ENCODE assay signal across 29 mouse cellular contexts in the genomic region with DNA sequence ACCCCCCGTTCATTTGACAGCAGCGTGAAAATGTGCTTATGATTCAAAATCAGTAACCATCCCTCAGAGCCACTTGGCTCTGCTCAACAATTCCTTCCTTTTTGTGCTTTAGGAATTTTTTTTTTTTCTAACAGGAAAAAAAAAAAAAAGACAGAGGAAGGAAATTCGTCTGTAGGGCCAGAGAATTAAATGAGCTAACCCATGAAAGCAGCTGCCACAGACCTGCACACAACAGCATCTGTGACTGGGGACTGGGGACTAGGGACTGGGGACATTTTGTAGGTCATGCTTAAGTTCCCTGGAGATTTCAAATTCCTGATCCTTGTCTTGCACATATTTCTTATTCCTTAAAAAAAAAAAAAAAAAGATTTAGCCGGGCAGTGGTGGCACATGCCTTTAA. TPM values are rescaled to one million over a fixed set of nuclear protein-coding genes. Genes with fewer than 3 reads are reported as not detected.
A peak's percentile ranks its signal among the peaks of the same experiment; 100 is the strongest.
DNase-seq lines count a peak whose midpoint lies in the region; ATAC-seq and TF ChIP-seq lines count a peak whose summit lies in the region.
"Had no signal": no experiment of that assay in that cellular context is flagged by ENCODE, and none has a peak within 500 bp of the region (broad histone marks: within the 10 kb centered on the region; RNA-seq: fewer than 3 reads in every experiment).

No protein-coding gene starts in this region.

- TF ChIP-seq CTCF in gastrocnemius, adult 2 months (IDR thresholded peaks at IDR 0.05): no peak
- TF ChIP-seq CTCF in MEL (IDR thresholded peaks at IDR 0.05 in 2 of 3, conservative IDR thresholded peaks at IDR 0.05 in 1 of 3; ENCODE audit: control insufficient read depth in 1 of 3, insufficient read depth in 1 of 3, low read depth in 2 of 3, low read length in 3 of 3, poor library complexity in 1 of 3, severe bottlenecking in 1 of 3): no peak

- H3K27ac ChIP-seq in gastrocnemius, adult 2 months: peak overlapping the region; percentile 67
- peak overlapping the region; percentile 26; the same call in 1 of the 2 replicates for H3K27ac ChIP-seq in heart, embryonic 16.5 days (ENCODE audit: low read length)
- no peak overlapping the region for H3K27ac ChIP-seq in heart, embryonic 10.5 days
- peak overlapping the region; percentile 91; the same call in 1 of the 2 replicates for H3K27ac ChIP-seq in liver, embryonic 13.5 days
- H3K27ac ChIP-seq in liver, embryonic 11.5 days (ENCODE audit: low read depth, low read length): no peak overlapping the region
- H3K27ac ChIP-seq in MEL (ENCODE audit: control insufficient read depth, low read depth, low read length): no peak overlapping the region
- H3K27ac ChIP-seq: forebrain, embryonic 15.5 days; hindbrain, embryonic 13.5 days; midbrain, embryonic 12.5 days; neural tube, embryonic 12.5 days; stomach, postnatal 0 days had no signal

- no peak for TF ChIP-seq RAD21 in MEL (IDR thresholded peaks at IDR 0.05; ENCODE audit: low read depth, low read length)

- no peak overlapping the region for H3K4me2 ChIP-seq in heart, embryonic 16.5 days (ENCODE audit: low read depth, low read length)
- no peak overlapping the region for H3K4me2 ChIP-seq in liver, embryonic 13.5 days
- no peak overlapping the region for H3K4me2 ChIP-seq in liver, embryonic 11.5 days
- H3K4me2 ChIP-seq: embryonic facial prominence, embryonic 12.5 days; forebrain, embryonic 15.5 days; heart, embryonic 12.5 days; hindbrain, embryonic 13.5 days; limb, embryonic 12.5 days; midbrain, embryonic 12.5 days; neural tube, embryonic 12.5 days had no signal

- DNase-seq in gastrocnemius, adult 2 months: no peak
- no peak for DNase-seq in gastrocnemius, postnatal 10 days
- no peak for DNase-seq in heart, embryonic 10.5 days (ENCODE audit: low spot score)
- no peak for DNase-seq in liver, embryonic 13.5 days
- DNase-seq in liver, embryonic 11.5 days (ENCODE audit: low spot score): no peak
- no peak for DNase-seq in MEL (ENCODE audit: low read depth, low spot score)
- no peak for DNase-seq in ovary, postnatal 14 days (ENCODE audit: low spot score)
- DNase-seq: adrenal gland, postnatal 25 days; cerebellum, adult 9-10 months; cerebellum, postnatal 36 days; heart, postnatal 4 days; lung, postnatal 4 days; right cerebral cortex, postnatal 4 days; thymus, adult 2 months; thymus, postnatal 36 days had no signal

- no peaks in the 10 kb centered on the region for H3K36me3 ChIP-seq in heart, embryonic 16.5 days (ENCODE audit: control insufficient read depth, insufficient read depth)
- H3K36me3 ChIP-seq in heart, embryonic 10.5 days: no peaks in the 10 kb centered on the region
- H3K36me3 ChIP-seq in liver, embryonic 13.5 days: no peaks in the 10 kb centered on the region
- no peaks in the 10 kb centered on the region for H3K36me3 ChIP-seq in liver, embryonic 11.5 days (ENCODE audit: control insufficient read depth, insufficient read depth, low read length)
- H3K36me3 ChIP-seq in MEL (ENCODE audit: control insufficient read depth in 1 of 2, insufficient read depth in 2 of 2, low read length in 2 of 2): peaks cover 0 to 23% of the 10 kb centered on the region in 2 experiments; a peak in 2 of 4 replicates
- H3K36me3 ChIP-seq: embryonic facial prominence, embryonic 12.5 days; forebrain, embryonic 10.5 days; forebrain, embryonic 15.5 days; heart, embryonic 12.5 days; hindbrain, embryonic 13.5 days; limb, embryonic 12.5 days; midbrain, embryonic 12.5 days; neural tube, embryonic 12.5 days had no signal

- no peak overlapping the region for H3K4me3 ChIP-seq in gastrocnemius, adult 2 months
- H3K4me3 ChIP-seq in heart, embryonic 16.5 days (ENCODE audit: low read length): no peak overlapping the region
- H3K4me3 ChIP-seq in heart, embryonic 10.5 days: no peak overlapping the region
- H3K4me3 ChIP-seq in liver, embryonic 13.5 days (replicated peaks): no peak overlapping the region
- no peak overlapping the region for H3K4me3 ChIP-seq in liver, embryonic 11.5 days (ENCODE audit: low read depth, low read length)
- no peak overlapping the region for H3K4me3 ChIP-seq in MEL (ENCODE audit: control insufficient read depth in 1 of 2, insufficient read depth in 1 of 2, low read depth in 2 of 2, low read length in 2 of 2)
- H3K4me3 ChIP-seq: embryonic facial prominence, embryonic 12.5 days; forebrain, embryonic 10.5 days; forebrain, embryonic 15.5 days; heart, embryonic 12.5 days; hindbrain, embryonic 13.5 days; limb, embryonic 12.5 days; megakaryocyte, embryonic 14.5 days; midbrain, embryonic 12.5 days; myocyte; neural tube, embryonic 12.5 days had no signal

- no peak for TF ChIP-seq EP300 in MEL (IDR thresholded peaks at IDR 0.05; ENCODE audit: low read depth in 1 of 2, low read length in 2 of 2)

- no peak for ATAC-seq in heart, embryonic 16.5 days (replicated peaks; ENCODE audit: extremely low read depth, insufficient read depth, low FRiP score)
- ATAC-seq in liver, embryonic 13.5 days (ENCODE audit: low read depth): no peak
- no peak for ATAC-seq in liver, embryonic 11.5 days (replicated peaks; ENCODE audit: low FRiP score)
- ATAC-seq: forebrain, embryonic 15.5 days; intestine, embryonic 16.5 days had no signal

- WGBS in heart, embryonic 16.5 days: 48% methylated on average over 4 of the region's 4 CpGs
- WGBS in heart, embryonic 10.5 days: 52% methylated on average over 4 of the region's 4 CpGs
- 53% methylated on average over 4 of the region's 4 CpGs for WGBS in liver, embryonic 13.5 days (ENCODE audit: insufficient replicate concordance)
- WGBS in liver, embryonic 11.5 days: 67% methylated on average over 4 of the region's 4 CpGs

- no peaks in the 10 kb centered on the region for H3K9me3 ChIP-seq in heart, embryonic 16.5 days (replicated peaks; ENCODE audit: control insufficient read depth, low read length)
- no peaks in the 10 kb centered on the region for H3K9me3 ChIP-seq in heart, embryonic 10.5 days
- H3K9me3 ChIP-seq in liver, embryonic 13.5 days (replicated peaks): no peaks in the 10 kb centered on the region
- H3K9me3 ChIP-seq in liver, embryonic 11.5 days (ENCODE audit: control insufficient read depth, low read length): no peaks in the 10 kb centered on the region
- H3K9me3 ChIP-seq in MEL (replicated peaks; ENCODE audit: insufficient read depth, low read length): no peaks in the 10 kb centered on the region
- H3K9me3 ChIP-seq: embryonic facial prominence, embryonic 12.5 days; forebrain, embryonic 10.5 days; forebrain, embryonic 15.5 days; heart, embryonic 12.5 days; hindbrain, embryonic 13.5 days; limb, embryonic 12.5 days; megakaryocyte, embryonic 14.5 days; midbrain, embryonic 12.5 days; neural tube, embryonic 12.5 days had no signal

- intact Hi-C loops in gastrocnemius, adult 2 months (cut with DNase I): no loop called here

- no peaks in the 10 kb centered on the region for H3K79me2 ChIP-seq in MEL (ENCODE audit: control insufficient read depth, insufficient read depth, low read length, poor library complexity)

- H3K9ac ChIP-seq in heart, embryonic 16.5 days (ENCODE audit: low read length): no peak overlapping the region
- H3K9ac ChIP-seq in liver, embryonic 13.5 days: no peak overlapping the region
- H3K9ac ChIP-seq in liver, embryonic 11.5 days (ENCODE audit: low read depth, low read length): no peak overlapping the region
- no peak overlapping the region for H3K9ac ChIP-seq in MEL (ENCODE audit: control insufficient read depth, low read depth, low read length, poor library complexity, severe bottlenecking)
- H3K9ac ChIP-seq: embryonic facial prominence, embryonic 12.5 days; forebrain, embryonic 15.5 days; heart, embryonic 12.5 days; hindbrain, embryonic 13.5 days; limb, embryonic 12.5 days; liver, embryonic 14.5 days; midbrain, embryonic 12.5 days; neural tube, embryonic 12.5 days had no signal

- H3K27me3 ChIP-seq in heart, embryonic 16.5 days (ENCODE audit: control insufficient read depth, insufficient read depth, low read length): no peaks in the 10 kb centered on the region
- no peaks in the 10 kb centered on the region for H3K27me3 ChIP-seq in heart, embryonic 10.5 days (ENCODE audit: insufficient read depth, poor library complexity, severe bottlenecking)
- 0 out of 2 replicates have a peak, but pooled peaks cover 3% of the 10 kb centered on the region for H3K27me3 ChIP-seq in liver, embryonic 13.5 days
- no peaks in the 10 kb centered on the region for H3K27me3 ChIP-seq in liver, embryonic 11.5 days (replicated peaks; ENCODE audit: control insufficient read depth, insufficient read depth, low read length)
- H3K27me3 ChIP-seq in MEL (ENCODE audit: control insufficient read depth in 1 of 2, insufficient read depth in 2 of 2, low read length in 2 of 2): no peaks in the 10 kb centered on the region
- H3K27me3 ChIP-seq: embryonic facial prominence, embryonic 12.5 days; forebrain, embryonic 15.5 days; heart, embryonic 12.5 days; hindbrain, embryonic 13.5 days; limb, embryonic 12.5 days; midbrain, embryonic 12.5 days; neural tube, embryonic 12.5 days had no signal

- TF ChIP-seq POLR2A in MEL (IDR thresholded peaks at IDR 0.05; ENCODE audit: control insufficient read depth in 1 of 2, insufficient read depth in 1 of 2, low read depth in 1 of 2, low read length in 2 of 2, poor library complexity in 1 of 2): no peak

- H3K4me1 ChIP-seq in heart, embryonic 16.5 days (ENCODE audit: control insufficient read depth, insufficient read depth, low read length): peaks cover 45% of the 10 kb centered on the region
- H3K4me1 ChIP-seq in heart, embryonic 10.5 days: peaks cover 55% of the 10 kb centered on the region
- H3K4me1 ChIP-seq in liver, embryonic 13.5 days (replicated peaks): peaks cover 64% of the 10 kb centered on the region
- H3K4me1 ChIP-seq in liver, embryonic 11.5 days (replicated peaks; ENCODE audit: control insufficient read depth, insufficient read depth, low read length): peaks cover 20% of the 10 kb centered on the region
- peaks cover 0 to 33% of the 10 kb centered on the region in 2 experiments for H3K4me1 ChIP-seq in MEL (ENCODE audit: control insufficient read depth in 1 of 2, insufficient read depth in 2 of 2, low read length in 2 of 2)
- H3K4me1 ChIP-seq: forebrain, embryonic 15.5 days had no signal

TF ChIP-seq in MEL, 35 proteins besides CTCF, POLR2A, EP300 and RAD21:
- TF ChIP-seq ZNF384 (IDR thresholded peaks at IDR 0.05; ENCODE audit: low read depth, low read length): peak; percentile 68
- no peak for TF ChIP-seq MXI1 (IDR thresholded peaks at IDR 0.05; ENCODE audit: low read depth, low read length)

RNA-seq across cellular contexts. Expression of gene Dapk2, which starts 53.4 kb away (rescaled TPM):
- 10 to 100 TPM; 24.2 to 38.4 TPM for total RNA-seq in gastrocnemius, adult 2 months (2021)
- total RNA-seq in gastrocnemius, postnatal 10 days (2021): 10 to 100 TPM; 15.5 to 19.1 TPM
- polyA plus RNA-seq in heart, embryonic 16.5 days (2015; fragmentation: Nextera tagmentation; extraction: Ambion mirVana): 6.4 and 6.5 TPM in 2 replicates
- 7.8 and 8.5 TPM in 2 replicates for polyA plus RNA-seq in heart, embryonic 10.5 days (2016; fragmentation: Nextera tagmentation; extraction: Ambion mirVana)
- polyA plus RNA-seq in liver, embryonic 13.5 days (2015; fragmentation: Nextera tagmentation; extraction: Ambion mirVana): 20.5 and 23.8 TPM in 2 replicates
- polyA plus RNA-seq in liver, embryonic 11.5 days (2014; fragmentation: Nextera tagmentation; extraction: Ambion mirVana): 5.9 and 6.1 TPM in 2 replicates
- 5.8 and 6.7 TPM in 2 replicates for total RNA-seq in MEL (2012; rRNA removed)
- 1 to 10 TPM in 1 of 2 experiments, not detected in 1; 8.3 TPM for polyA plus RNA-seq in MEL (2012; ENCODE audit: insufficient read depth in 1 of 2, insufficient read length in 2 of 2, low read depth in 1 of 2, low replicate concordance in 2 of 2, missing spikeins in 1 of 2)

Comparison
In these comparisons a context has a peak if more than half of its experiments do, and no peak if none do; other contexts are left out.
1. H3K27ac ChIP-seq: peak in gastrocnemius, adult 2 months (single experiment), heart, embryonic 16.5 days (single experiment) and liver, embryonic 13.5 days (single experiment); none in heart, embryonic 10.5 days (single experiment), liver, embryonic 11.5 days (single experiment) and MEL (single experiment).